Mouse (Mus musculus): ENCODE results near the gene Maco1. TPM values are rescaled to one million over a fixed set of nuclear protein-coding genes. Genes with fewer than 3 reads are reported as not detected.

Gene Maco1
- polyA plus RNA-seq, 1 experiment from 2014 or later = 31.4 TPM

GRCm38 (mm10) chr4:134759564-134759963, 93.6 kb downstream of the Maco1 start:
- WGBS = 84% methylated on average over 7 of the region's 7 CpGs
- peaks cover 87% of the 10 kb centered on the region for H3K4me1 ChIP-seq
- no peak for DNase-seq (ENCODE audit: low spot score)
- no peak overlapping the region for H3K4me3 ChIP-seq
- H3K27ac ChIP-seq = peak overlapping the region; percentile 71
- peaks cover 10% of the 10 kb centered on the region for H3K36me3 ChIP-seq
- H3K9me3 ChIP-seq = no peaks in the 10 kb centered on the region
- H3K27me3 ChIP-seq (ENCODE audit: insufficient read depth, poor library complexity, severe bottlenecking) = no peaks in the 10 kb centered on the region

GRCm38 (mm10) chr4:134758922-134759321, 94.2 kb downstream of the Maco1 start:
- DNase-seq (ENCODE audit: low spot score) = no peak
- Histone ChIP-seq H3K27me3 (ENCODE audit: insufficient read depth, poor library complexity, severe bottlenecking) (no peaks in the 10 kb centered on the region), H3K27ac (peak overlapping the region; percentile 71), H3K4me3 (no peak overlapping the region), H3K4me1 (peaks cover 87% of the 10 kb centered on the region), H3K36me3 (peaks cover 10% of the 10 kb centered on the region), H3K9me3 (no peaks in the 10 kb centered on the region)
- 90% methylated on average over 14 of the region's 14 CpGs for WGBS

GRCm38 (mm10) chr4:134758367-134758766, 94.8 kb downstream of the Maco1 start:
- peak overlapping the region; percentile 71; the same call in 1 of the 2 replicates for H3K27ac ChIP-seq
- H3K4me3 ChIP-seq = no peak overlapping the region
- peaks cover 10% of the 10 kb centered on the region for H3K36me3 ChIP-seq
- no peak for DNase-seq (ENCODE audit: low spot score)
- 75% methylated on average over 4 of the region's 4 CpGs for WGBS
- H3K9me3 ChIP-seq = no peaks in the 10 kb centered on the region
- no peaks in the 10 kb centered on the region for H3K27me3 ChIP-seq (ENCODE audit: insufficient read depth, poor library complexity, severe bottlenecking)
- H3K4me1 ChIP-seq = peaks cover 88% of the 10 kb centered on the region

GRCm38 (mm10) chr4:134756953-134757352, 96.2 kb downstream of the Maco1 start:
- H3K27ac ChIP-seq = peak overlapping the region; percentile 50
- WGBS = 88% methylated on average over 7 of the region's 7 CpGs

GRCm38 (mm10) chr4:134754941-134755340, 98.2 kb downstream of the Maco1 start:
- H3K4me3 ChIP-seq = no peak overlapping the region
- no peak for DNase-seq (ENCODE audit: low spot score)
- 68% methylated on average over 13 of the region's 13 CpGs for WGBS
- H3K36me3 ChIP-seq = peaks cover 13% of the 10 kb centered on the region
- H3K27ac ChIP-seq = peak overlapping the region; percentile 83; the same call in 1 of the 2 replicates
- H3K4me1 ChIP-seq = peaks cover 93% of the 10 kb centered on the region
- H3K9me3 ChIP-seq = no peaks in the 10 kb centered on the region
- no peaks in the 10 kb centered on the region for H3K27me3 ChIP-seq (ENCODE audit: insufficient read depth, poor library complexity, severe bottlenecking)

More at GRCm38 (mm10) chr4:134756953-134757352, 96.2 kb downstream of the Maco1 start:
- no peaks in the 10 kb centered on the region for H3K27me3 ChIP-seq (ENCODE audit: insufficient read depth, poor library complexity, severe bottlenecking)
- H3K9me3 ChIP-seq = no peaks in the 10 kb centered on the region
- no peak overlapping the region for H3K4me3 ChIP-seq
- peaks cover 10% of the 10 kb centered on the region for H3K36me3 ChIP-seq
- DNase-seq (ENCODE audit: low spot score) = no peak
- peaks cover 91% of the 10 kb centered on the region for H3K4me1 ChIP-seq

GRCm38 (mm10) chr4:134754371-134754770, 98.8 kb downstream of the Maco1 start:
- DNase-seq (ENCODE audit: low spot score) = no peak
- Histone ChIP-seq H3K9me3 (no peaks in the 10 kb centered on the region), H3K4me1 (peaks cover 92% of the 10 kb centered on the region), H3K4me3 (no peak overlapping the region), H3K27me3 (ENCODE audit: insufficient read depth, poor library complexity, severe bottlenecking) (no peaks in the 10 kb centered on the region), H3K36me3 (peaks cover 19% of the 10 kb centered on the region), H3K27ac (peak overlapping the region; percentile 83)
- 35% methylated on average over 10 of the region's 10 CpGs for WGBS

- no peaks in the 10 kb centered on the region for H3K27me3 ChIP-seq (ENCODE audit: insufficient read depth, poor library complexity, severe bottlenecking)
- peaks cover 85% of the 10 kb centered on the region for H3K4me1 ChIP-seq
- DNase-seq (ENCODE audit: low spot score) = no peak
- H3K9me3 ChIP-seq = no peaks in the 10 kb centered on the region
- WGBS = 44% methylated on average over 17 of the region's 17 CpGs
- peak overlapping the region; percentile 83 for H3K27ac ChIP-seq
- H3K4me3 ChIP-seq = peak overlapping the region; percentile 22; the same call in 1 of the 2 replicates
- H3K36me3 ChIP-seq = peaks cover 26% of the 10 kb centered on the region
These were observed 99.5 kb downstream of the Maco1 start for GRCm38 (mm10) chr4:134753516-134754261.

GRCm38 (mm10) chr4:134752911-134753426, 100.2 kb downstream of the Maco1 start:
- DNase-seq (ENCODE audit: low spot score) = peak; percentile 89
- H3K36me3 ChIP-seq = peaks cover 33% of the 10 kb centered on the region
- H3K9me3 ChIP-seq = no peaks in the 10 kb centered on the region
- H3K27me3 ChIP-seq (ENCODE audit: insufficient read depth, poor library complexity, severe bottlenecking) = no peaks in the 10 kb centered on the region
- peak overlapping the region; percentile 83 for H3K27ac ChIP-seq
- peaks cover 79% of the 10 kb centered on the region for H3K4me1 ChIP-seq
- WGBS = 34% methylated on average over 11 of the region's 11 CpGs
- H3K4me3 ChIP-seq = peak overlapping the region; percentile 22; the same call in 1 of the 2 replicates

Other genes starting within 250 kb of the Maco1 start
- gene Man1c1, start 149.1 kb downstream of the Maco1 start, polyA plus RNA-seq (2016; fragmentation: Nextera tagmentation; extraction: Ambion mirVana) = 8.3 and 8.6 TPM in 2 replicates
- 17.6 and 17.8 TPM in 2 replicates for gene Ldlrap1, start 85.3 kb downstream of the Maco1 start, polyA plus RNA-seq (2016; fragmentation: Nextera tagmentation; extraction: Ambion mirVana)
- 24.2 and 38.7 TPM in 2 replicates for gene Rhd, start 11.2 kb upstream of the Maco1 start, polyA plus RNA-seq (2016; fragmentation: Nextera tagmentation; extraction: Ambion mirVana)
- 129 and 131 TPM in 2 replicates for gene Tmem50a, start 61.7 kb upstream of the Maco1 start, polyA plus RNA-seq (2016; fragmentation: Nextera tagmentation; extraction: Ambion mirVana)
- 329 and 376 TPM in 2 replicates for gene Rsrp1, start 70.2 kb upstream of the Maco1 start, polyA plus RNA-seq (2016; fragmentation: Nextera tagmentation; extraction: Ambion mirVana)
- 52.3 and 63.0 TPM in 2 replicates for gene Syf2, start 77.6 kb upstream of the Maco1 start, polyA plus RNA-seq (2016; fragmentation: Nextera tagmentation; extraction: Ambion mirVana)

All from heart, embryonic 10.5 days (tissue).